Mouse (Mus musculus) liver, embryonic 12.5 days (tissue): ENCODE measurements around the gene Arrdc3. TPM values are rescaled to one million over a fixed set of nuclear protein-coding genes. Genes with fewer than 3 reads are reported as not detected.
"Not testable (repeated sequence)": the region's sequence is repeated elsewhere in the genome, so short reads cannot be mapped to it uniquely, and the experiment has no call there.

ENCODE experiments used
- ATAC-seq: fragments of 200-750 bp; cut with Nextera tagmentation; 2 replicates; pipeline ENCODE4 v1.8.0; 2017; ENCODE audit warnings: moderate number of reproducible peaks, mild to moderate bottlenecking, moderate library complexity
- H3K27ac ChIP-seq: fragments of 300-500 bp; sonication (generic); 2 replicates; pipeline ENCODE4 v1.5.1; 2016; ENCODE audit warnings: mild to moderate bottlenecking
- H3K27me3 ChIP-seq: fragments of 300-500 bp; sonication (generic); replicated peaks from 2 replicates; pipeline ENCODE4 v1.6.1; 2016; ENCODE audit warnings: mild to moderate bottlenecking, moderate library complexity
- H3K36me3 ChIP-seq: fragments of 300-500 bp; sonication (generic); 2 replicates; pipeline ENCODE4 v1.6.1; 2016; ENCODE audit warnings: mild to moderate bottlenecking, moderate library complexity
- H3K4me1 ChIP-seq: fragments of 300-500 bp; sonication (generic); 2 replicates; pipeline ENCODE4 v1.6.1; 2016
- H3K4me2 ChIP-seq: fragments of 300-500 bp; sonication (generic); 2 replicates; pipeline ENCODE4 v1.6.1; 2016; ENCODE audit warnings: mild to moderate bottlenecking, moderate library complexity
- H3K4me3 ChIP-seq: fragments of 300-500 bp; sonication (generic); 2 replicates; pipeline ENCODE4 v1.5.1; 2016; ENCODE audit warnings: mild to moderate bottlenecking, moderate library complexity
- H3K9ac ChIP-seq: fragments of 300-500 bp; sonication (generic); 2 replicates; pipeline ENCODE4 v1.6.1; 2016; ENCODE audit warnings: mild to moderate bottlenecking, moderate library complexity
- H3K9me3 ChIP-seq: fragments of 300-500 bp; sonication (generic); replicated peaks from 2 replicates; pipeline ENCODE4 v1.6.1; 2016; ENCODE audit warnings: mild to moderate bottlenecking, moderate library complexity
- WGBS: fragments of 180-500 bp; shearing (Covaris S2); methylation state at CpG from one replicate; pipeline ENCODE4 v1.1.7; 2016; ENCODE audit not compliant: insufficient replicate concordance; 5-methylcytosine and 5-hydroxymethylcytosine counted together
- polyA plus RNA-seq: library from polyadenylated mRNA; unstranded; fragments of >200 nt; fragmentation: Nextera tagmentation; extraction: Ambion mirVana; gene quantifications from 2 replicates; pipeline ENCODE4 v1.2.1, GENCODE M21; 2016

Gene Arrdc3
- polyA plus RNA-seq, 1 experiment from 2014 or later = 18.8 TPM

GRCm38 (mm10) chr13:80885834-80886663 lies 2.9 kb downstream of the Arrdc3 start:
- Histone ChIP-seq H3K4me1 (peaks cover 5% of the 10 kb centered on the region; the same call in 1 of the 2 replicates), H3K9me3 (no peaks in the 10 kb centered on the region), H3K9ac (peak overlapping the region; percentile 97), H3K4me2 (peak overlapping the region; percentile 70), H3K36me3 (peaks cover 26% of the 10 kb centered on the region), H3K4me3 (peak overlapping the region; percentile 77), H3K27me3 (no peaks in the 10 kb centered on the region), H3K27ac (peak overlapping the region; percentile 100)
- peak; percentile 90 for ATAC-seq
- WGBS = 1% methylated on average over 63 of the region's 72 CpGs

DNA sequence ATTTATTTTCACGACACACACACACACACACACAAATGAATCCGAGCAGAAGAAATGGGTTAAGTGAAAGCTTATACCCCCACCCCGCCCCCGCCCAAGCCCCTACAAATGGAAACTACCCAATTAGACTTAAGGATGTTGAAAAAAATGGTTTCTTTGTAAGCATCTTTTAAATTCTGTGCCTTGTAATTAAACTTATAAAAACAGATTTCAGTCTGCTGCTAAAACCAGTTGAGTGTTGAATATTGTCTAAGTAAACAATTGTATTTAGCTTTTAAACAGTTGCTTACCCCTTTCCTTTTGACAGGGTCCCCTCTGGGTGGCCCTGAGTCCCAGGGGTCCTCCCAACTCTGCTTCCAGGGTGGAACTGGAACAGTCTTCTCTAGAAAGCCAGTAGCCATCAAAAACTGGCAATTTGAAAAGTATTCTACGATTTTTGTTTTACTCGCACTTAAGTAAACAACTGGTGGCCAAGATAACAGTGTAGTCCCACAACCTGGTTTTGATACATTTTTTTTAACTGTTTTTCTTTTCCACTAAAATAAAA lies 3.6 kb downstream of the Arrdc3 start:
- peak overlapping the region; percentile 100 for H3K27ac ChIP-seq
- H3K4me2 ChIP-seq = peak overlapping the region; percentile 70
- H3K4me3 ChIP-seq = peak overlapping the region; percentile 77
- 7% methylated on average over 6 of the region's 6 CpGs for WGBS
- H3K4me1 ChIP-seq = peaks cover 5% of the 10 kb centered on the region; the same call in 1 of the 2 replicates
- H3K9me3 ChIP-seq = no peaks in the 10 kb centered on the region
- no peak for ATAC-seq
- H3K27me3 ChIP-seq = no peaks in the 10 kb centered on the region
- H3K36me3 ChIP-seq = peaks cover 32% of the 10 kb centered on the region
- H3K9ac ChIP-seq = peak overlapping the region; percentile 97

DNA sequence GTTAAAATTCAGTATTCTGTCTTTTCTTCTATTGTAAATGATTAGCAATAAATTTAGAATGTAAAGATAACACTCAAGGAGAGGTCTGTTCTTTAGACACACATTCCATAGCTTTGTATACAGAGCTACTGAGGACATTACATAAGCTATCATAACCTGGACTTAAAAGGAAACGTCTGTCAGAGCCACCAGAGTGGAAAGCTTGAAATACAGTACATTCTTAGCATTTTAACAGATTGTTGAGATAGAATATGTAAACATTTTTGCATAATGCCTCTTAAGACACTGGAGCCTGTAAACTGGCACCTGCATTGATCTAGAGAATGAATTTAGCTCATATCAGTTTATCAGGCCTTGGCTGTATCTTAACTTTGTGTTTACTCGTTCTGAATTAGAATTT lies 4.7 kb downstream of the Arrdc3 start:
- no peaks in the 10 kb centered on the region for H3K27me3 ChIP-seq
- no peak for ATAC-seq
- no peak overlapping the region for H3K9ac ChIP-seq
- peaks cover 41% of the 10 kb centered on the region for H3K36me3 ChIP-seq
- no peaks in the 10 kb centered on the region for H3K9me3 ChIP-seq
- no peak overlapping the region for H3K4me3 ChIP-seq
- H3K4me2 ChIP-seq = no peak overlapping the region
- H3K27ac ChIP-seq = peak overlapping the region; percentile 10; the same call in 1 of the 2 replicates
- WGBS = 55% methylated on average over 2 of the region's 2 CpGs
- H3K4me1 ChIP-seq = peaks cover 5% of the 10 kb centered on the region; the same call in 1 of the 2 replicates

DNA sequence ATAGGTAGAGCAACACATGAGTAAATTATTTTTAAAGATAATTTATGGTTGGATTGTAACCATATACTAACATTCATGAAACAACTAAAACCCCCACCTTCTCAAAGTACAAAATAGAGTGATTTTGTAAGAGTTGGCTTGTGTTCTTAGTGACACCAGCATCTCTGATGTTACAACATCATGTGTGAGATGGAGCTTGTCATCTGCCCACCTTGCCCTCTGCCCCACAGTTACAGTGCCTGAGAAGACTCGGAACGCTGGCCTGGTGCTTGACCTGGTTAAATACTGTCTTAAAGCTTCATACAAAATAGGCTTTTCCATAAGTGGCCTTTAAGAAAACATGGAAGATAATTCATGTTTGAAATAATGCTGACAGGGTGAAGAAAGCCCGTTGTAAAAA lies 11.7 kb downstream of the Arrdc3 start:
- H3K9me3 ChIP-seq, H3K4me3 ChIP-seq, ATAC-seq, H3K9ac ChIP-seq, H3K4me1 ChIP-seq, H3K27ac ChIP-seq, H3K4me2 ChIP-seq, H3K27me3 ChIP-seq: not testable (repeated sequence)
- peaks cover 54% of the 10 kb centered on the region for H3K36me3 ChIP-seq
- WGBS = 90% methylated on average over 3 of the region's 3 CpGs

DNA sequence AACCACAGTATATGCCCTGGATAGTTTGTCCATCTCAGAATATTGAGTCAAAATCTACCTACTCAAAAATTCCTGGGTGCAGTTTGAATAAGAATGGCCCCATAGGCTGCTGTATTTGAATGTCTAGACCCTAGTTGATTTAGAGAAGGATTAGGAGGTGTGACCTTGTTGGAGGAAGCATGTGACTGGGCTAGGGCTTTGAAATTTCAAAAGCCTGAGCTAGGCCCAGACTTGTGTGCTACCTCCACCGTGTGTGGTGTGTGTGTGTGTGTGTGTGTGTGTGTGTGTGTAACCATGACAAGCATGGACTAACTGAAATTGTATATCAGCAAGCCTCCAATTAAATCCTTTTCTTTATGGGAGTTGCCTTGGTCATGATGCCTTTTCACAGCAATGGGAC lies 14.2 kb downstream of the Arrdc3 start:
- 73% methylated on average over 1 of the region's 1 CpGs for WGBS
- Histone ChIP-seq H3K9me3 (no peaks in the 10 kb centered on the region), H3K36me3 (peaks cover 31% of the 10 kb centered on the region), H3K4me3 (no peak overlapping the region), H3K27me3 (no peaks in the 10 kb centered on the region), H3K4me2 (no peak overlapping the region), H3K4me1 (no peaks in the 10 kb centered on the region), H3K27ac (no peak overlapping the region), H3K9ac (no peak overlapping the region)
- ATAC-seq = no peak

GRCm38 (mm10) chr13:80898095-80898494 lies 14.9 kb downstream of the Arrdc3 start:
- Histone ChIP-seq H3K36me3 (peaks cover 25% of the 10 kb centered on the region), H3K4me2 (no peak overlapping the region)
- WGBS = 77% methylated on average over 4 of the region's 4 CpGs

GRCm38 (mm10) chr13:80899435-80900029 lies 16.3 kb downstream of the Arrdc3 start:
- H3K9me3 ChIP-seq = no peaks in the 10 kb centered on the region
- H3K4me1 ChIP-seq = no peaks in the 10 kb centered on the region
- no peak for ATAC-seq
- H3K27ac ChIP-seq = no peak overlapping the region
- H3K36me3 ChIP-seq = peaks cover 11% of the 10 kb centered on the region
- no peak overlapping the region for H3K4me3 ChIP-seq
- no peak overlapping the region for H3K9ac ChIP-seq
- no peak overlapping the region for H3K4me2 ChIP-seq
- no peaks in the 10 kb centered on the region for H3K27me3 ChIP-seq
- 33% methylated on average over 2 of the region's 2 CpGs for WGBS

More at GRCm38 (mm10) chr13:80898095-80898494, 14.9 kb downstream of the Arrdc3 start:
- Histone ChIP-seq H3K27ac (no peak overlapping the region), H3K9me3 (no peaks in the 10 kb centered on the region), H3K27me3 (no peaks in the 10 kb centered on the region), H3K4me1 (no peaks in the 10 kb centered on the region), H3K9ac (no peak overlapping the region), H3K4me3 (no peak overlapping the region)
- ATAC-seq = no peak

DNA sequence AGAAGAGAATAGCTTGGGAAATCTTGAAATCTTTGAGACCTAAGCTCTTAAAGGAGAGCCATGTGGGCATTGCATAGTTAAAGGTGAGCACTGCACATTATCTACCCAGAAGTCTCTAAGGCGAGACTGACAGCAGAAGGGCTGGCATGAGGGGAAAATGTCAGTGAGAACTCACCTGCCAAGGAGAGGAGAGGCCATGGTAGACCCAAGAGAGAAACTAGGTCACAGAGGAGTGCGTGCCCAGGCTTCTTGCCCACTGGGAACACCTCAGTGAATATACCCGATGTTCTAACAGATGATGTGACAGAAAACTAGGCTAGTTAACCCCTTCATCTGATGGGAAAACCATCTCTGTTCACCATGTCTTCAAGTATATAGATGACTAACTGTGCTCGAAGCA lies 18.2 kb downstream of the Arrdc3 start:
- Histone ChIP-seq H3K4me2 (no peak overlapping the region), H3K27me3 (no peaks in the 10 kb centered on the region), H3K4me1 (no peaks in the 10 kb centered on the region), H3K9ac (no peak overlapping the region), H3K9me3 (no peaks in the 10 kb centered on the region), H3K27ac (no peak overlapping the region), H3K36me3 (no peaks in the 10 kb centered on the region), H3K4me3 (no peak overlapping the region)
- ATAC-seq = no peak
- WGBS = 70% methylated on average over 4 of the region's 4 CpGs

DNA sequence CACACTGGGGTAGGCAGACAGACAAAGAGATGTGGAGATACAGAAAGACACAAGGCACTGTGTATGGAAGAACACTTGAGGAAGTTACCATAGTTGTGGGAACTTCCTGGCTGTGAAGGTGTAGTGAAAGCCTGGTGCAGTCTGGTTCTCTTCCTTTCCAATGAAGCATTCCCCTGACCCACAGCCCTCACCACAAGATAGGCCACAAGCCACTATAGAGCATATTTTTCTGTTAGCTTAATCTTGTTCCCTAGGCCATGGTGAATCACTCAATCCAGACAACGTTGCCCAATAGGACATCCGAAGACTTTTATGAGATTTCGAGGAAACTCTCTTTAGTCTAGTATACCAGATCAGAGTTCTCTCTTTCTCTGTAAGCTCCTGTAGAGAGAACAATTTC lies 19.6 kb downstream of the Arrdc3 start:
- no peaks in the 10 kb centered on the region for H3K9me3 ChIP-seq
- H3K9ac ChIP-seq = no peak overlapping the region
- H3K4me3 ChIP-seq = no peak overlapping the region
- no peaks in the 10 kb centered on the region for H3K4me1 ChIP-seq
- H3K27me3 ChIP-seq = no peaks in the 10 kb centered on the region
- H3K27ac ChIP-seq = no peak overlapping the region
- 40% methylated on average over 3 of the region's 3 CpGs for WGBS
- no peak overlapping the region for H3K4me2 ChIP-seq
- no peaks in the 10 kb centered on the region for H3K36me3 ChIP-seq
- ATAC-seq = no peak

DNA sequence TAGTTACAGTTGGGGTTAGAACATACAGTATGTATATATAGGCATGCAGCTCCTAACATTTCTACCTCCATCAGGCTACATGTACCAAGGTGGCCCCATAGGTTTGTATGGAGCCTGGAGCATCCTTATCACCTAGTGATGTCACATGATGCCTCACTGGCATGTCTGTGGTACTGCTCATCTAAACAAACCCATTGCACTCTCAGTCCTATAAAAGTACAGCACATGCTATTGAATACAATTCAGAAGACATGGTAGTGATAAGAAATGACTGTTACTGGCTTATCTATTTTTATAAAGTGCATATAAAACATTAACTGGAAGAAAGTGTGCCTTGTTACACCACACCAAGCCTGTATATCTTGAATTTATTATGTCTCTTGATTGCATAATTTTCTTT lies 30.2 kb downstream of the Arrdc3 start:
- no peaks in the 10 kb centered on the region for H3K27me3 ChIP-seq
- no peaks in the 10 kb centered on the region for H3K9me3 ChIP-seq
- H3K4me3 ChIP-seq = no peak overlapping the region
- ATAC-seq = no peak
- no peak overlapping the region for H3K9ac ChIP-seq
- no peaks in the 10 kb centered on the region for H3K36me3 ChIP-seq
- H3K4me2 ChIP-seq = no peak overlapping the region
- H3K27ac ChIP-seq = no peak overlapping the region
- no peaks in the 10 kb centered on the region for H3K4me1 ChIP-seq

- no peak for ATAC-seq
- 53% methylated on average over 6 of the region's 6 CpGs for WGBS
- no peaks in the 10 kb centered on the region for H3K9me3 ChIP-seq
- H3K9ac ChIP-seq = no peak overlapping the region
- no peak overlapping the region for H3K27ac ChIP-seq
- no peak overlapping the region for H3K4me2 ChIP-seq
- H3K27me3 ChIP-seq = no peaks in the 10 kb centered on the region
- H3K36me3 ChIP-seq = no peaks in the 10 kb centered on the region
- no peaks in the 10 kb centered on the region for H3K4me1 ChIP-seq
- no peak overlapping the region for H3K4me3 ChIP-seq
Observed at GRCm38 (mm10) chr13:80920939-80921338, 37.8 kb downstream of the Arrdc3 start.

DNA sequence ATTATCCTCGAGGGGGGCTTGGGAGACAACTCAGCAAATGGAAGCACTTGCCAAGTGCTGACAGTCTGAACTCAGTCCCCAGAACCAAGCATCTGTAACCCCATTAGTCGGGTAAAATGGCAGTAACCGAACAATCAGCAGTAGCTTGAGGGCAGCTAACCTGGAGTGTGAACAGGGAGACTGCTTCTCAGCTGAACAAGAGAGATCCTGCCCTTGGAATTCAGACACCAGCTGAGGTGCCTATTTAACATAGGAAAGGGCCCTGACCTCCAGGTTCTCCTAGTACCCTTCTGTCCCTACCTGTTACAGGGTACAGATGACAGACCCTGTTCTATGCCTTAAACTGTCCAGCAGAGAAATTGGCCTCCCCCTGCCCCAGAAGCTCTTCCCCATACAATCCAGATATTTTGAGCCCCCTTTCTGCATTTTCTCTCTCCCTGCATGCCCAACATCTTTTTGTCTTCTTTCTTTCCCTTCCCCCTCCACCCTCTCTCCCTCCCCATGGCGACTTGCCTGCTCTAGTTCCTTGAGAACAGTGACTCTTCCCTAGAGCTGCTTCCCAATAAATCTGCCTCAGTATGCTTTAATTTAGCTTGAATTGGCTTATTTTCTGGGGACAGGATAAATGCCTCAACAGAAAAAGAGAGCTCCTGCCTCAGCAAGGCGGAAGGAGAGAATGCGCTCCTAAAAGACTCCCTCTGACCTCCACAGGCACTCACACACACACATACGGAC lies 38.6 kb downstream of the Arrdc3 start:
- no peak overlapping the region for H3K27ac ChIP-seq
- H3K27me3 ChIP-seq = no peaks in the 10 kb centered on the region
- no peak overlapping the region for H3K4me2 ChIP-seq
- H3K36me3 ChIP-seq = no peaks in the 10 kb centered on the region
- no peak for ATAC-seq
- H3K9ac ChIP-seq = no peak overlapping the region
- H3K4me1 ChIP-seq = no peaks in the 10 kb centered on the region
- no peaks in the 10 kb centered on the region for H3K9me3 ChIP-seq
- 71% methylated on average over 7 of the region's 7 CpGs for WGBS
- H3K4me3 ChIP-seq = no peak overlapping the region
